9 mouse cellular contexts compared by ENCODE assay signal in genomic region chr3:95435561-95435960, GRCm38 (mm10). TPM values are rescaled to one million over a fixed set of nuclear protein-coding genes. Genes with fewer than 3 reads are reported as not detected.
A peak's percentile ranks its signal among the peaks of the same experiment; 100 is the strongest.
DNase-seq lines count a peak whose midpoint lies in the region; ATAC-seq and TF ChIP-seq lines count a peak whose summit lies in the region.
"Had no signal": no experiment of that assay in that cellular context is flagged by ENCODE, and none has a peak within 500 bp of the region (broad histone marks: within the 10 kb centered on the region; RNA-seq: fewer than 3 reads in every experiment).

No protein-coding gene starts in this region.

- H3K9ac ChIP-seq in heart, adult 2 months (ENCODE audit: low read depth, low read length) = no peak overlapping the region
- no peak overlapping the region; the same call in 1 of the 2 replicates for H3K9ac ChIP-seq in liver, embryonic 15.5 days

- no peaks in the 10 kb centered on the region for H3K9me3 ChIP-seq in liver, embryonic 15.5 days (replicated peaks)

- intact Hi-C loops in heart, adult 2 months (cut with DNase I) = loop anchor here (2.0 to 10.0 kb wide), 2 partner anchors 79 to 149 kb away; partner anchors contain the start of genes Golph3l and Setdb1

- H3K36me3 ChIP-seq in heart, adult 2 months (ENCODE audit: control insufficient read depth, insufficient read depth, low read length) = peaks cover 16% of the 10 kb centered on the region
- 0 out of 2 replicates have a peak, but pooled peaks cover 2% of the 10 kb centered on the region for H3K36me3 ChIP-seq in spleen, adult 2 months (ENCODE audit: control insufficient read depth, insufficient read depth, low read length)
- peaks cover 30% of the 10 kb centered on the region for H3K36me3 ChIP-seq in liver, embryonic 15.5 days (replicated peaks)

- WGBS in heart, adult 2 months = 31% methylated on average over 1 of the region's 1 CpGs
- 67% methylated on average over 1 of the region's 1 CpGs for WGBS in spleen, adult 2 months
- 34% methylated on average over 1 of the region's 1 CpGs for WGBS in liver, embryonic 15.5 days (ENCODE audit: insufficient replicate concordance)

- peak overlapping the region; percentile 66 for H3K4me2 ChIP-seq in liver, embryonic 15.5 days

- no peak for DNase-seq in heart, adult 2 months
- DNase-seq in heart, postnatal 4 days = no peak
- no peak for DNase-seq in spleen, adult 2 months (ENCODE audit: low read depth in 1 of 2, low spot score in 2 of 2)
- DNase-seq in spleen, postnatal 10 days (ENCODE audit: low spot score in 2 of 2) = no peak
- DNase-seq in adrenal gland, postnatal 14 days = no peak
- DNase-seq in T-cell, adult 2 months (ENCODE audit: low spot score) = no peak
- DNase-seq in thymus, postnatal 36 days = no peak

- no peak for TF ChIP-seq CTCF in heart, adult 2 months (IDR thresholded peaks at IDR 0.05)
- TF ChIP-seq CTCF in spleen, adult 2 months (IDR thresholded peaks at IDR 0.05; ENCODE audit: extremely low read depth, insufficient read depth, insufficient read length, insufficient replicate concordance) = no peak

- no peak for TF ChIP-seq EP300 in heart, adult 2 months (IDR thresholded peaks at IDR 0.05; ENCODE audit: insufficient read depth, low read depth, low read length)

- peaks cover 6% of the 10 kb centered on the region for H3K79me2 ChIP-seq in heart, adult 2 months (replicated peaks; ENCODE audit: control insufficient read depth, insufficient read depth, low read length)

- no peak overlapping the region for H3K27ac ChIP-seq in heart, adult 2 months
- no peak overlapping the region for H3K27ac ChIP-seq in spleen, adult 2 months (ENCODE audit: insufficient read depth, low read length)
- no peak overlapping the region for H3K27ac ChIP-seq in liver, embryonic 15.5 days (replicated peaks)

- H3K4me3 ChIP-seq in heart, adult 2 months = peak overlapping the region; percentile 98; the same call in 1 of the 2 replicates
- peak overlapping the region; percentile 13; the same call in 1 of the 2 replicates for H3K4me3 ChIP-seq in spleen, adult 2 months (ENCODE audit: extremely low read depth, insufficient read depth, insufficient read length)
- H3K4me3 ChIP-seq in liver, embryonic 15.5 days (replicated peaks) = peak overlapping the region; percentile 88

- no peak for TF ChIP-seq POLR2A in heart, adult 2 months (IDR thresholded peaks at IDR 0.05; ENCODE audit: insufficient read depth, low read depth, low read length)
- no peak for TF ChIP-seq POLR2A in spleen, adult 2 months (IDR thresholded peaks at IDR 0.05; ENCODE audit: low read depth, low read length)

- H3K4me1 ChIP-seq in heart, adult 2 months (ENCODE audit: control insufficient read depth, insufficient read depth, low read length) = peaks cover 10% of the 10 kb centered on the region
- no peaks in the 10 kb centered on the region; the same call in 1 of the 2 replicates for H3K4me1 ChIP-seq in spleen, adult 2 months (ENCODE audit: control insufficient read depth, insufficient read depth, insufficient read length)
- peaks cover 21% of the 10 kb centered on the region for H3K4me1 ChIP-seq in liver, embryonic 15.5 days (replicated peaks)

- no peaks in the 10 kb centered on the region for H3K27me3 ChIP-seq in heart, adult 2 months (ENCODE audit: control insufficient read depth, insufficient read depth, low read length)
- no peaks in the 10 kb centered on the region for H3K27me3 ChIP-seq in spleen, adult 2 months (ENCODE audit: control insufficient read depth, insufficient read depth, low read length)
- H3K27me3 ChIP-seq in liver, embryonic 15.5 days = no peaks in the 10 kb centered on the region

- no peak for ATAC-seq in liver, embryonic 15.5 days (ENCODE audit: insufficient read depth)

RNA-seq across cellular contexts. Expression of gene Arnt, which starts 1.4 kb away (rescaled TPM):
- total RNA-seq in heart, adult 2 months (2021) = 10 to 100 TPM; 37.4 to 41.5 TPM
- 26.2 and 34.1 TPM in 2 replicates for polyA plus RNA-seq in heart, adult 2 months (2012; rRNA removed)
- total RNA-seq in heart, postnatal 4 days (2021) = 10 to 100 TPM; 55.9 to 57.4 TPM
- 19.5 and 20.7 TPM in 2 replicates for polyA plus RNA-seq in spleen, adult 2 months (2012; rRNA removed)
- polyA plus RNA-seq in liver, embryonic 15.5 days (2015; fragmentation: Nextera tagmentation; extraction: Ambion mirVana) = 15.4 and 16.4 TPM in 2 replicates
- total RNA-seq in adrenal gland, postnatal 14 days (2021) = 58.4 and 62.9 TPM in 2 replicates

RNA-seq across cellular contexts. Expression of gene 4930558C23Rik, which starts 32.9 kb away (rescaled TPM):
- total RNA-seq in heart, adult 2 months (2021) = not detected
- 0.26 TPM in 1 of 2 replicates, not detected in the other for polyA plus RNA-seq in heart, adult 2 months (2012; rRNA removed)
- not detected for total RNA-seq in heart, postnatal 4 days (2021)
- not detected in 2 replicates for polyA plus RNA-seq in spleen, adult 2 months (2012; rRNA removed)
- polyA plus RNA-seq in liver, embryonic 15.5 days (2015; fragmentation: Nextera tagmentation; extraction: Ambion mirVana) = not detected in 2 replicates
- not detected in 2 replicates for total RNA-seq in adrenal gland, postnatal 14 days (2021)
- total RNA-seq: layer of hippocampus, postnatal 25 days had no signal

Comparison
In these comparisons a context has a peak if more than half of its experiments do, and no peak if none do; other contexts are left out.
1. H3K4me3 ChIP-seq: peak in every context shown above with its lines; median percentile 98 in heart, adult 2 months; 88 in liver, embryonic 15.5 days; 13 in spleen, adult 2 months.